Mouse (Mus musculus): Measurements from ENCODE around the gene Dek.

Dek gene

GRCm38 (mm10) chr13:47056781-47057180 lies 49.2 kb downstream of the Dek start:
- DNase-seq (ENCODE audit: low read depth, low spot score), result no peak

- DNase-seq (ENCODE audit: low read depth, low spot score), result no peak
Observed at GRCm38 (mm10) chr13:47056126-47056525, 49.9 kb downstream of the Dek start.

- no peak for DNase-seq (ENCODE audit: low read depth, low spot score)
Observed at GRCm38 (mm10) chr13:47053971-47054370, 52.0 kb downstream of the Dek start.

GRCm38 (mm10) chr13:47050009-47050408 lies 56.0 kb downstream of the Dek start:
- no peak for DNase-seq (ENCODE audit: low read depth, low spot score)

GRCm38 (mm10) chr13:47047996-47048395 lies 58.0 kb downstream of the Dek start:
- DNase-seq (ENCODE audit: low read depth, low spot score), result no peak

GRCm38 (mm10) chr13:47044617-47044947 lies 61.4 kb downstream of the Dek start, which contains the start of gene Tpmt:
Gene Tpmt (minus strand): TSS chr13:47044737.
- peak; percentile 92 for DNase-seq (ENCODE audit: low read depth, low spot score)

- DNase-seq (ENCODE audit: low read depth, low spot score), result no peak
Observed at GRCm38 (mm10) chr13:47043833-47044616, 62.0 kb downstream of the Dek start.

GRCm38 (mm10) chr13:47043030-47043680 lies 62.8 kb downstream of the Dek start, which contains the start of gene Kdm1b:
Gene Kdm1b (plus strand): TSS chr13:47043499.
- DNase-seq (ENCODE audit: low read depth, low spot score), result peak; percentile 99

GRCm38 (mm10) chr13:47042024-47042633 lies 63.9 kb downstream of the Dek start:
- peak; percentile 37 for DNase-seq (ENCODE audit: low read depth, low spot score)

- DNase-seq (ENCODE audit: low read depth, low spot score), result no peak
Observed at GRCm38 (mm10) chr13:47040061-47040460, 65.9 kb downstream of the Dek start.

GRCm38 (mm10) chr13:47037946-47038345 lies 68.1 kb downstream of the Dek start:
- DNase-seq (ENCODE audit: low read depth, low spot score), result no peak

All from A20 (cell line).